Mouse (Mus musculus) kidney, embryonic 16.5 days (tissue): ENCODE data around the gene Lrp3. TPM values are rescaled to one million over a fixed set of nuclear protein-coding genes. Genes with fewer than 3 reads are reported as not detected.

Source experiments
- polyA plus RNA-seq: library from polyadenylated mRNA; unstranded; fragments of >200 nt; fragmentation: Nextera tagmentation; extraction: Ambion mirVana; gene quantifications from 2 replicates; pipeline ENCODE4 v1.2.1, GENCODE M21; 2015

The Lrp3 gene
- polyA plus RNA-seq, 1 experiment from 2014 or later, result 6.6 TPM

Other genes with a start within 250 kb of the Lrp3 start
- gene Cebpg, start 158.9 kb downstream of the Lrp3 start, polyA plus RNA-seq, result 31.9 and 33.3 TPM in 2 replicates
- 1.1 and 1.4 TPM in 2 replicates for gene Cebpa, start 96.2 kb downstream of the Lrp3 start, polyA plus RNA-seq
- 2.2 and 2.4 TPM in 2 replicates for gene Slc7a10, start 29.1 kb downstream of the Lrp3 start, polyA plus RNA-seq
- 19.6 and 19.9 TPM in 2 replicates for gene Gpatch1, start 102.9 kb upstream of the Lrp3 start, polyA plus RNA-seq
- 16.3 TPM in 2 replicates for gene Rhpn2, start 118.7 kb upstream of the Lrp3 start, polyA plus RNA-seq
- gene Faap24, start 181.3 kb upstream of the Lrp3 start, polyA plus RNA-seq, result 16.9 and 17.8 TPM in 2 replicates
- 63.7 and 73.2 TPM in 2 replicates for gene Cep89, start 181.5 kb upstream of the Lrp3 start, polyA plus RNA-seq
- gene Slc7a9, start 233.3 kb upstream of the Lrp3 start, polyA plus RNA-seq, result 11.2 and 13.3 TPM in 2 replicates